Mouse (Mus musculus): Measurements from ENCODE around the gene Lmna. TPM values are rescaled to one million over a fixed set of nuclear protein-coding genes. Genes with fewer than 3 reads are reported as not detected.

The Lmna gene
- polyA plus RNA-seq, 1 experiment from 2014 or later, result 96.7 TPM

GRCm38 (mm10) chr3:88435515-88435914 lies 74.2 kb downstream of the Lmna start:
- 77% methylated on average over 10 of the region's 10 CpGs for WGBS (ENCODE audit: missing documents)
- Histone ChIP-seq H3K27ac (no peak overlapping the region), H3K4me3 (ENCODE audit: inconsistent target) (no peak overlapping the region), H3K36me3 (ENCODE audit: inconsistent target) (peaks cover 28% of the 10 kb centered on the region), H3K79me2 (ENCODE audit: inconsistent target) (no peaks in the 10 kb centered on the region)

Other genes starting within 250 kb of the Lmna start
- gene Gm38392, start 222.7 kb downstream of the Lmna start, polyA plus RNA-seq (2018), result not detected in 3 replicates
- gene Tsacc, start 213.0 kb downstream of the Lmna start, polyA plus RNA-seq (2018), result 2.0 to 2.8 TPM (median 2.1 TPM) in 3 replicates
- 72.7 to 217 TPM (median 87.3 TPM) in 3 replicates for gene Cct3, start 212.8 kb downstream of the Lmna start, polyA plus RNA-seq (2018)
- gene Glmp, start 184.9 kb downstream of the Lmna start, polyA plus RNA-seq (2018), result 347 to 461 TPM (median 393 TPM) in 3 replicates
- gene Tmem79, start 173.8 kb downstream of the Lmna start, polyA plus RNA-seq (2018), result 0.13 to 0.59 TPM (median 0.42 TPM) in 3 replicates
- gene Smg5, start 173.7 kb downstream of the Lmna start, polyA plus RNA-seq (2018), result 14.9 to 23.8 TPM (median 23.6 TPM) in 3 replicates
- not detected in 3 replicates for gene Paqr6, start 145.4 kb downstream of the Lmna start, polyA plus RNA-seq (2018)
- gene Bglap3, start 137.2 kb downstream of the Lmna start, polyA plus RNA-seq (2018), result not detected in 3 replicates
- gene Bglap2, start 131.3 kb downstream of the Lmna start, polyA plus RNA-seq (2018), result not detected in 3 replicates
- not detected in 3 replicates for gene Bglap, start 125.5 kb downstream of the Lmna start, polyA plus RNA-seq (2018)
- gene Pmf1, start 99.6 kb downstream of the Lmna start, polyA plus RNA-seq (2018), result 20.9 to 38.7 TPM (median 26.5 TPM) in 3 replicates
- 23.0 to 38.3 TPM (median 30.3 TPM) in 3 replicates for gene Slc25a44, start 84.8 kb downstream of the Lmna start, polyA plus RNA-seq (2018)
- 7.3 to 33.5 TPM (median 7.7 TPM) in 3 replicates for gene Sema4a, start 48.8 kb downstream of the Lmna start, polyA plus RNA-seq (2018)
- 0.08 to 0.10 TPM (median 0.10 TPM) in 3 replicates for gene Mex3a, start 22.4 kb upstream of the Lmna start, polyA plus RNA-seq (2018)
- not detected in 3 replicates for gene Rab25, start 38.3 kb upstream of the Lmna start, polyA plus RNA-seq (2018)
- gene Lamtor2, start 43.1 kb upstream of the Lmna start, polyA plus RNA-seq (2018), result 164 to 206 TPM (median 186 TPM) in 3 replicates
- gene Ubqln4, start 43.8 kb upstream of the Lmna start, polyA plus RNA-seq (2018), result 26.3 to 31.7 TPM (median 26.5 TPM) in 3 replicates
- gene Ssr2, start 65.9 kb upstream of the Lmna start, polyA plus RNA-seq (2018), result 108 to 122 TPM (median 113 TPM) in 3 replicates
- 83.0 to 111 TPM (median 86.2 TPM) in 3 replicates for gene Arhgef2, start 96.0 kb upstream of the Lmna start, polyA plus RNA-seq (2018)
- not detected in 3 replicates for gene Rxfp4, start 143.2 kb upstream of the Lmna start, polyA plus RNA-seq (2018)
- 23.7 to 38.1 TPM (median 25.0 TPM) in 3 replicates for gene Khdc4, start 175.8 kb upstream of the Lmna start, polyA plus RNA-seq (2018)
- 63.4 to 99.3 TPM (median 90.4 TPM) in 3 replicates for gene Rit1, start 206.9 kb upstream of the Lmna start, polyA plus RNA-seq (2018)

All from macrophage (primary cell).